Mouse (Mus musculus) gastrocnemius, adult 2 months (tissue): ENCODE measurements around the gene Tex19.2. TPM values are rescaled to one million over a fixed set of nuclear protein-coding genes. Genes with fewer than 3 reads are reported as not detected.
"Not testable (repeated sequence)": the region's sequence is repeated elsewhere in the genome, so short reads cannot be mapped to it uniquely, and the experiment has no call there.

Experiments
- DNase-seq: peaks from one replicate; pipeline ENCODE4 v3.0.0; 2022
- H3K27ac ChIP-seq: fragments of 200-600 bp; 2 replicates; pipeline ENCODE4 v1.8.1; 2022; ENCODE audit warnings: mild to moderate bottlenecking
- H3K4me3 ChIP-seq: fragments of 200-600 bp; 2 replicates; pipeline ENCODE4 v1.8.1; 2022; ENCODE audit warnings: mild to moderate bottlenecking, moderate library complexity
- CTCF ChIP-seq: fragments of 200-600 bp; IDR thresholded peaks from 2 replicates; pipeline ENCODE4 v1.8.1; 2022; ENCODE audit warnings: antibody characterized with exemption, mild to moderate bottlenecking, moderate library complexity
- intact Hi-C: fragments of 180-260 bp; cut with DNase I; formaldehyde crosslinking; loops from one replicate; pipeline ENCODE4 v1.15.1; 2025
- total RNA-seq, 2 experiments: library from RNA; stranded (reverse); gene quantifications; 2 replicates each; pipeline ENCODE4 v1.2.3; 2021

Gene Tex19.2
- total RNA-seq, 2 experiments from 2014 or later = not detected

DNA sequence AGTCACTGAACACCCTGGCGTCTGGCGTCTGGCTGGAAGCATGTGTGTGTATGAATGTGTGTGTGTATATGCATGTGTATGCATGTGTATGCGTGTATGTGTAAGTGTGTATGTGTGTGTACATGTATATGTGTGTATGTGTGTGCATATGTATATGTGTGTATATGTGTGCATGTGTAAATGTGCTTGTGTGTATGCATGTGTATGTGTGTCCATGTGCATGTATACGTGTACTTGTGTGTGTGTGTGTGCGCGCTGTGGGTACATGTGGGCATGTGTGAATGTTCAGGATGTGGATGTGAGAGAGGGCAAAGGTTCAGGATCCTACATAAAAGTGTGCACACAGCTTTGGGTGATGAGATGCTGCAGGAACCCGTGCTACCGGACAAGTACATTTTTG lies 38.1 kb downstream of the Tex19.2 start:
- DNase-seq = no peak
- no peak overlapping the region for H3K4me3 ChIP-seq
- H3K27ac ChIP-seq = no peak overlapping the region
- no peak for TF ChIP-seq CTCF
- intact Hi-C loops = no loop called here

DNA sequence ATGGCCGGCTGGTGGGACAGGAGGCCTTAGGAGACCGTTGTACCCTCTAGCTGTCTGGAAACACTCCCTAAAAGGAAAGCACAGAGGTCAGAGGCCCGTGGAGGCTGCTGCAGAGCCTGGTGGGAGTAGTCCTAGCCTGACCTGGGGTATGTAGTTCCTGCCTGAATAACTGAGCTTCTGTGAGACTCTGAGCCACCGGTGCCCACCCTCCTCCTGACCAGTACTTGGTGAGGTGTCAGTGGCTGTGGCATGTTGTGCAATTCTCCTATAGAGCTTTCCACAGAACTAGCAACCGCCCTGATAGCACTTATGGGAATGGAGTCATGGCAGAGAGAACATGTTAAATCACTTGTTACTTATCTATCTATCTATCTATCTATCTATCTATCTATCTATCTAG lies 42.8 kb downstream of the Tex19.2 start:
- H3K4me3 ChIP-seq = no peak overlapping the region
- TF ChIP-seq CTCF = no peak
- no peak overlapping the region for H3K27ac ChIP-seq
- intact Hi-C loops = loop anchor here (5.0 kb wide), 1 partner anchor 47 kb away; no protein-coding TSS in a partner anchor
- no peak for DNase-seq

DNA sequence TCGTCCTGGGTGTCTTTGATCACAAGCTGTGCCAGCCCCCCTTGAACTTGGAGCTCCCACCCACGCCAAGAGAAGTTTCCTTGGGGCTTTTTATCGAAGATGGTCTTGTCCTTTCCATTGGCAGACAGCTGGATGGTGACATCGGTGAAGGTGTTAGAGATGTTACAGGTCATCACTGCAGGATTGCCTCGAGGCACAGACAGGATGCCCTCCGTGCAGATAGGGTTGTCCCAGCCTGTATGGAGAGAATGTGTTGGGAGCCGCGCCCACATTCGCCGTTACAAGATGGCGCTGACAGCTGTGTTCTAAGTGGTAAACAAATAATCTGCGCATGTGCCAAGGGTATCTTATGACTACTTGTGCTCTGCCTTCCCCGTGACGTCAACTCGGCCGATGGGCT lies 48.8 kb downstream of the Tex19.2 start:
- intact Hi-C loops, H3K27ac ChIP-seq, H3K4me3 ChIP-seq, DNase-seq: not testable (repeated sequence)

DNA sequence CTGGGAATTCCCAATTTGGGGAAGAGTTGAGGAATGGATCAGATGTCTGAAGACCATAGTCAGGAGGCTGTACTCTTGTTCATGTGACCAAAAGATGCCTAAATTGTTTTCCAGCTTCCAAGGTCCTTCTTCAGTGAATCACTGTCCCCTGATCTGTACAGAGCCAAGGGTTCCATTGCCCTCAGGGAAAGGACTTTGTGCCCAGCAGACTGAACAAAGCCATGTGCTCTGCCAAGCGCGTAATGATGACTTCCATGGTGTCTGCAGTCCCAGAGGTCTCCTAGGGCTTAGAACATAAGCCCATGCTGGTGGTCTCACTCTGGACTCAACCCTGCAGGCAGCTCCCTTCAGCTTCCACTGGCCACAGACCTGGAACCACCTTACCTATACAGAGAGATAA lies 50.6 kb downstream of the Tex19.2 start:
- TF ChIP-seq CTCF = no peak
- no peak for DNase-seq
- intact Hi-C loops = no loop called here
- no peak overlapping the region for H3K27ac ChIP-seq
- no peak overlapping the region for H3K4me3 ChIP-seq

Other genes starting within 250 kb of the Tex19.2 start
- gene Ccdc57, start 185.8 kb downstream of the Tex19.2 start, total RNA-seq = 1 to 10 TPM; 3.4 to 3.6 TPM
- gene Slc16a3, start 170.2 kb downstream of the Tex19.2 start, total RNA-seq = 100 to 1,000 TPM; 295 to 479 TPM
- gene Csnk1d, start 127.3 kb downstream of the Tex19.2 start, total RNA-seq = 10 to 100 TPM; 50.0 to 53.7 TPM
- not detected for gene Cd7, start 79.3 kb downstream of the Tex19.2 start, total RNA-seq
- gene Sectm1b, start 55.1 kb downstream of the Tex19.2 start, total RNA-seq = not detected
- not detected for gene Sectm1a, start 37.5 kb downstream of the Tex19.2 start, total RNA-seq
- not detected for gene Tex19.1, start 27.5 kb upstream of the Tex19.2 start, total RNA-seq
- gene Uts2r, start 41.6 kb upstream of the Tex19.2 start, total RNA-seq = 1 to 10 TPM; 1.4 to 3.1 TPM
- 1 to 10 TPM; 7.5 to 9.6 TPM for gene Hexdc, start 85.8 kb upstream of the Tex19.2 start, total RNA-seq
- 10 to 100 TPM; 11.4 to 14.1 TPM for gene Ogfod3, start 86.0 kb upstream of the Tex19.2 start, total RNA-seq
- gene Cybc1, start 110.6 kb upstream of the Tex19.2 start, total RNA-seq = 1 to 10 TPM; 3.3 to 3.6 TPM
- gene Narf, start 118.6 kb upstream of the Tex19.2 start, total RNA-seq = 100 to 1,000 TPM; 106 to 133 TPM
- gene Foxk2, start 141.3 kb upstream of the Tex19.2 start, total RNA-seq = 10 to 100 TPM; 30.1 to 32.9 TPM
- gene Wdr45b, start 235.8 kb upstream of the Tex19.2 start, total RNA-seq = 10 to 100 TPM; 21.1 to 21.6 TPM